Mouse (Mus musculus) liver, embryonic 14.5 days (tissue): Measurements from ENCODE around the gene Apba3. TPM values are rescaled to one million over a fixed set of nuclear protein-coding genes. Genes with fewer than 3 reads are reported as not detected.

Source experiments
- ATAC-seq: fragments of 200-750 bp; cut with Nextera tagmentation; 2 replicates; pipeline ENCODE4 v1.8.0; 2017; ENCODE audit warnings: moderate number of reproducible peaks, mild to moderate bottlenecking, moderate library complexity; ENCODE audit not compliant: insufficient read depth
- DNase-seq, 3 experiments: peaks; one replicate each; pipeline ENCODE4 v3.0.0-alpha.2; 2012 to 2013; ENCODE audit warnings: low read depth in 3 of 3, low spot score in 3 of 3
- H3K27ac ChIP-seq: fragments of 300-500 bp; sonication (generic); 2 replicates; pipeline ENCODE4 v1.5.1; 2014; ENCODE audit warnings: moderate library complexity, mild to moderate bottlenecking, control low read depth, inconsistent platforms
- H3K27me3 ChIP-seq: fragments of 300-500 bp; sonication (generic); 2 replicates; pipeline ENCODE4 v1.6.1; 2014; ENCODE audit warnings: mild to moderate bottlenecking, low read length, moderate library complexity; ENCODE audit not compliant: control insufficient read depth, insufficient read depth
- H3K36me3 ChIP-seq: fragments of 300-500 bp; sonication (generic); replicated peaks from 2 replicates; pipeline ENCODE4 v1.6.1; 2014; ENCODE audit warnings: low read depth; ENCODE audit not compliant: control insufficient read depth, insufficient read depth
- H3K4me1 ChIP-seq, 2 experiments: fragments of 200-500 bp in 1 of 2; fragments of 300-500 bp in 1 of 2; sonication (generic) in 1 of 2; replicated peaks; 2 replicates each; pipeline ENCODE4 v1.6.1; 2012 to 2014; ENCODE audit warnings: antibody characterized with exemption in 1 of 2, inconsistent platforms in 1 of 2, low read length in 1 of 2; ENCODE audit not compliant: control insufficient read depth in 2 of 2, insufficient read depth in 2 of 2
- H3K4me2 ChIP-seq: fragments of 300-500 bp; sonication (generic); 2 replicates; pipeline ENCODE4 v1.6.1; 2014; ENCODE audit warnings: low read depth, mild to moderate bottlenecking, control low read depth, moderate library complexity
- H3K4me3 ChIP-seq, 2 experiments: fragments of 200-500 bp in 1 of 2; fragments of 300-500 bp in 1 of 2; sonication (generic) in 1 of 2; 2 replicates each; pipeline ENCODE4 v1.5.1; 2012 to 2014; ENCODE audit warnings: low read depth in 2 of 2, low read length in 2 of 2, mild to moderate bottlenecking in 2 of 2, control low read depth in 1 of 2, inconsistent platforms in 1 of 2, moderate library complexity in 1 of 2; ENCODE audit not compliant: insufficient read depth in 1 of 2
- H3K9ac ChIP-seq: fragments of 300-500 bp; sonication (generic); replicated peaks from 2 replicates; pipeline ENCODE4 v1.6.1; 2014; ENCODE audit warnings: mild to moderate bottlenecking, control low read depth, moderate library complexity
- H3K9me3 ChIP-seq: fragments of 300-500 bp; sonication (generic); 2 replicates; pipeline ENCODE4 v1.6.1; 2016; ENCODE audit warnings: low read length, mixed read lengths; ENCODE audit not compliant: control insufficient read depth
- CTCF ChIP-seq: IDR thresholded peaks from 2 replicates; pipeline ENCODE4 v1.5.1; 2016; ENCODE audit warnings: antibody characterized with exemption, low read depth, control low read depth
- EP300 ChIP-seq: IDR thresholded peaks from 2 replicates; pipeline ENCODE4 v1.6.1; 2016; ENCODE audit warnings: antibody characterized with exemption, low read depth
- WGBS: fragments of 180-500 bp; shearing (Covaris S2); extraction: QIAGEN DNeasy Blood & Tissue Kit; methylation state at CpG from one replicate; pipeline ENCODE4 v1.1.7; 2014; ENCODE audit not compliant: insufficient replicate concordance; 5-methylcytosine and 5-hydroxymethylcytosine counted together
- polyA plus RNA-seq, 2 experiments: library from polyadenylated mRNA; depleted of rRNA in 1 of 2; stranded (reverse) in 1 of 2; unstranded in 1 of 2; fragments of >200 nt; fragmentation: Nextera tagmentation in 1 of 2; extraction: Ambion mirVana in 1 of 2; gene quantifications; 2 replicates each; pipeline versions ENCODE4 v1.2.1 to v1.2.3; 2012 to 2014

Gene Apba3
- polyA plus RNA-seq, 2 experiments, result 14.3 to 15.7 TPM

GRCm38 (mm10) chr10:81261025-81261424 lies 5.7 kb upstream of the Apba3 start:
- Histone ChIP-seq H3K27ac (no peak overlapping the region), H3K4me1 (peaks cover 0 to 2% of the 10 kb centered on the region in 2 experiments; a peak in 1 of 4 replicates), H3K9ac (no peak overlapping the region), H3K36me3 (peaks cover 4% of the 10 kb centered on the region; the same call in 1 of the 2 replicates), H3K4me2 (no peak overlapping the region), H3K27me3 (peaks cover 29% of the 10 kb centered on the region), H3K9me3 (no peaks in the 10 kb centered on the region), H3K4me3 (no peak overlapping the region)
- DNase-seq, result no peak
- ATAC-seq, result no peak
- TF ChIP-seq EP300, result no peak
- no peak for TF ChIP-seq CTCF
- 69% methylated on average over 4 of the region's 4 CpGs for WGBS

- TF ChIP-seq CTCF, result no peak
- no peak for TF ChIP-seq EP300
- DNase-seq (no peak), ATAC-seq (no peak)
- 78% methylated on average over 8 of the region's 8 CpGs for WGBS
- Histone ChIP-seq H3K27ac (no peak overlapping the region), H3K4me1 (peaks cover 4 to 11% of the 10 kb centered on the region in 2 experiments), H3K36me3 (peaks cover 4% of the 10 kb centered on the region; the same call in 1 of the 2 replicates), H3K4me3 (peak overlapping the region in 1 of 2 experiments; percentile 76; a peak in 1 of 4 replicates), H3K4me2 (peak overlapping the region; percentile 72), H3K9me3 (no peaks in the 10 kb centered on the region), H3K9ac (no peak overlapping the region), H3K27me3 (no peaks in the 10 kb centered on the region)
Measured at GRCm38 (mm10) chr10:81265540-81265939, 1.2 kb upstream of the Apba3 start.

GRCm38 (mm10) chr10:81268056-81268455 lies 1.3 kb downstream of the Apba3 start:
- Histone ChIP-seq H3K27me3 (no peaks in the 10 kb centered on the region), H3K36me3 (peaks cover 7% of the 10 kb centered on the region), H3K27ac (0 out of 2 replicates have a peak overlapping the region, but pooled peaks have one; percentile 0), H3K4me2 (peak overlapping the region; percentile 65), H3K9me3 (no peaks in the 10 kb centered on the region), H3K4me3 (peak overlapping the region; percentile 66 to 80), H3K9ac (peak overlapping the region; percentile 66), H3K4me1 (peaks cover 4 to 11% of the 10 kb centered on the region in 2 experiments)
- ATAC-seq, result peak; percentile 30; the same call in 1 of the 2 replicates
- WGBS, result 4% methylated on average over 23 of the region's 23 CpGs
- DNase-seq, result peak; percentile 72 to 73 (median 73)
- TF ChIP-seq EP300, result no peak
- no peak for TF ChIP-seq CTCF

- Histone ChIP-seq H3K4me3 (peak overlapping the region; percentile 66 to 80), H3K4me1 (peaks cover 4 to 11% of the 10 kb centered on the region in 2 experiments), H3K27ac (no peak overlapping the region), H3K27me3 (no peaks in the 10 kb centered on the region), H3K36me3 (peaks cover 7% of the 10 kb centered on the region), H3K4me2 (peak overlapping the region; percentile 65), H3K9ac (peak overlapping the region; percentile 66), H3K9me3 (no peaks in the 10 kb centered on the region)
- TF ChIP-seq CTCF (no peak), EP300 (no peak)
- ATAC-seq, result no peak
- 67% methylated on average over 16 of the region's 16 CpGs for WGBS
- no peak for DNase-seq
Measured at GRCm38 (mm10) chr10:81268643-81269412, 2.1 kb downstream of the Apba3 start.

GRCm38 (mm10) chr10:81272356-81272755 lies 5.6 kb downstream of the Apba3 start:
- Histone ChIP-seq H3K36me3 (peaks cover 3% of the 10 kb centered on the region), H3K4me1 (peaks cover 0 to 4% of the 10 kb centered on the region in 2 experiments; a peak in 2 of 4 replicates), H3K9me3 (no peaks in the 10 kb centered on the region), H3K4me2 (no peak overlapping the region), H3K9ac (no peak overlapping the region), H3K4me3 (no peak overlapping the region), H3K27me3 (no peaks in the 10 kb centered on the region), H3K27ac (no peak overlapping the region)
- DNase-seq (no peak), ATAC-seq (no peak)
- WGBS, result 84% methylated on average over 21 of the region's 21 CpGs
- TF ChIP-seq CTCF (no peak), EP300 (no peak)
